Mouse (Mus musculus) right cerebral cortex, postnatal 10 days (tissue): Measurements from ENCODE around the gene Wfikkn2.

ENCODE experiments used
- DNase-seq, 2 experiments: peaks; one replicate each; pipeline ENCODE4 v3.0.0; 2021; ENCODE audit warnings: low spot score in 2 of 2

The Wfikkn2 gene

GRCm38 (mm10) chr11:94261585-94262370, 16.0 kb upstream of the Wfikkn2 start:
- DNase-seq: no peak

GRCm38 (mm10) chr11:94259814-94260213, 14.0 kb upstream of the Wfikkn2 start:
- DNase-seq: no peak

- no peak for DNase-seq
These were observed 12.2 kb upstream of the Wfikkn2 start for GRCm38 (mm10) chr11:94257987-94258386.

- DNase-seq: no peak
These were observed 9.9 kb upstream of the Wfikkn2 start for GRCm38 (mm10) chr11:94255733-94256132.

GRCm38 (mm10) chr11:94253691-94254090, 7.9 kb upstream of the Wfikkn2 start:
- DNase-seq: no peak

GRCm38 (mm10) chr11:94253156-94253555, 7.4 kb upstream of the Wfikkn2 start:
- no peak for DNase-seq

- no peak for DNase-seq
These were observed 920 bp upstream of the Wfikkn2 start for GRCm38 (mm10) chr11:94246789-94247061.

GRCm38 (mm10) chr11:94244385-94244784, 1.4 kb downstream of the Wfikkn2 start:
- DNase-seq: no peak

- no peak for DNase-seq
These were observed 2.2 kb downstream of the Wfikkn2 start for GRCm38 (mm10) chr11:94243422-94244180.

GRCm38 (mm10) chr11:94242760-94243421, 2.9 kb downstream of the Wfikkn2 start:
- no peak for DNase-seq

GRCm38 (mm10) chr11:94239706-94240105, 6.1 kb downstream of the Wfikkn2 start:
- no peak for DNase-seq

GRCm38 (mm10) chr11:94238786-94239185, 7.0 kb downstream of the Wfikkn2 start:
- DNase-seq: no peak

GRCm38 (mm10) chr11:94236074-94236473, 9.7 kb downstream of the Wfikkn2 start:
- peak; percentile 86 to 88 for DNase-seq

GRCm38 (mm10) chr11:94234857-94235256, 10.9 kb downstream of the Wfikkn2 start:
- no peak for DNase-seq

- DNase-seq: no peak
These were observed 11.4 kb downstream of the Wfikkn2 start for GRCm38 (mm10) chr11:94234380-94234779.

- no peak for DNase-seq
These were observed 12.4 kb downstream of the Wfikkn2 start for GRCm38 (mm10) chr11:94233405-94233804.

- peak in 1 of 2 experiments; percentile 55 for DNase-seq
These were observed 13.8 kb downstream of the Wfikkn2 start for GRCm38 (mm10) chr11:94231821-94232552.

GRCm38 (mm10) chr11:94230244-94230643, 15.6 kb downstream of the Wfikkn2 start:
- no peak for DNase-seq

- DNase-seq: no peak
These were observed 16.4 kb downstream of the Wfikkn2 start for GRCm38 (mm10) chr11:94229207-94229960.

- DNase-seq: no peak
These were observed 17.4 kb downstream of the Wfikkn2 start for GRCm38 (mm10) chr11:94228416-94228815.

- DNase-seq: peak in 1 of 2 experiments; percentile 60
These were observed 19.8 kb downstream of the Wfikkn2 start for GRCm38 (mm10) chr11:94225985-94226384.
